Mouse (Mus musculus): ENCODE measurements around the gene Apoc3.
A peak's percentile ranks its signal among the peaks of the same experiment; 100 is the strongest.

The Apoc3 gene

GRCm38 (mm10) chr9:46192642-46193041 is 42.8 kb downstream of the Apoc3 start:
- no peak for DNase-seq (ENCODE audit: low read depth)

- DNase-seq (ENCODE audit: low read depth), result no peak
Measured at GRCm38 (mm10) chr9:46191644-46192043, 43.8 kb downstream of the Apoc3 start.

- DNase-seq (ENCODE audit: low read depth), result no peak
Measured at GRCm38 (mm10) chr9:46191234-46191633, 44.2 kb downstream of the Apoc3 start.

GRCm38 (mm10) chr9:46189381-46189780 is 46.1 kb downstream of the Apoc3 start:
- DNase-seq (ENCODE audit: low read depth), result no peak

- DNase-seq (ENCODE audit: low read depth), result no peak
Measured at GRCm38 (mm10) chr9:46188956-46189355, 46.5 kb downstream of the Apoc3 start.

- peak; percentile 62 for DNase-seq (ENCODE audit: low read depth)
Measured at GRCm38 (mm10) chr9:46188370-46188769, 47.1 kb downstream of the Apoc3 start.

GRCm38 (mm10) chr9:46186387-46186786 is 49.0 kb downstream of the Apoc3 start:
- no peak for DNase-seq (ENCODE audit: low read depth)

- no peak for DNase-seq (ENCODE audit: low read depth)
Measured at GRCm38 (mm10) chr9:46185191-46185590, 50.2 kb downstream of the Apoc3 start.

- DNase-seq (ENCODE audit: low read depth), result no peak
Measured at GRCm38 (mm10) chr9:46184542-46184941, 50.9 kb downstream of the Apoc3 start.

Measured in fibroblast of lung, adult 2 months (primary cell).